Mouse (Mus musculus) embryo, embryonic 11.5 days (tissue): ENCODE results near the gene Gm5065.

Experiments
- DNase-seq: peaks from one replicate; pipeline ENCODE4 v3.0.0-alpha.2; 2012; ENCODE audit warnings: low read depth, low spot score

Gene Gm5065

DNA sequence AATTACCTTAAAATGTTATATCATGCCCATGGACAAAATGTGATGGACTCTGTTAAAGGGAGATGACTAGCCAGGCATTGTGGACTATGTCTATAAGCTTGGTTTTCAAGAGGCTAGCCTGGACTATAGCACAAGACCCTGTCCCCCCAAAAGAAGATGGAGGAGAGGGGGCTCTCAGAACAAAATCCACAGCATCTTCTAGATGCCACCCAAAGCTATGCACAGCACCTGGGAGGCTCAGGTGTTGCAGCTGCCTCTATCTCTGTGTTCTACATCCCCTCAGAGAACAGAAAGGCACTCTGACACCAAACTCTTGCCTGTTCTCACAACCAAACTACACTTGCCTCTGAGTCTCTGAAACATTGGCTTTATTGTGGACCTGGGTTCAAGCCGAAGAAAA is at the start of gene Gm5065:
Gene Gm5065 (plus strand): TSS at position 301 of the 400 bp plus-strand sequence.
- no peak for DNase-seq

DNA sequence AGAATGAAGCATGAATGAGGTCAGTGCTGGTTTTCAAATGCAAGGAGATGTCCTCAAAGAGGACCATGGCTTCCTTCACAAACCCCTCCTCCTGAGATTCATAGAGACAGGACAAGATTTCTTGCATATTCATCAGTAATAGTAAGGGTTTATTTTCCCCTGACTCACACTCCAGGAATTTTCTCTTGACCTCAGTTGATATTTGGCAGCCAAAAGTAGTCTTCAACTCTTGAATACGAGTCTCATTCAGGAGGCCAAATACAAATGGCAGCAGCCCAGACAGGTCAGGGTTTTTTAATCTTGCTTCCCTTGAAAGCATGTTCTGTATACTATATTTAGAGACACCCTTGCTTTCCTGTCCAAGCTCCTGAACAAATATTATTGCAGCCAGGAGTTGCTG is 22.8 kb upstream of the Gm5065 start:
- no peak for DNase-seq

DNA sequence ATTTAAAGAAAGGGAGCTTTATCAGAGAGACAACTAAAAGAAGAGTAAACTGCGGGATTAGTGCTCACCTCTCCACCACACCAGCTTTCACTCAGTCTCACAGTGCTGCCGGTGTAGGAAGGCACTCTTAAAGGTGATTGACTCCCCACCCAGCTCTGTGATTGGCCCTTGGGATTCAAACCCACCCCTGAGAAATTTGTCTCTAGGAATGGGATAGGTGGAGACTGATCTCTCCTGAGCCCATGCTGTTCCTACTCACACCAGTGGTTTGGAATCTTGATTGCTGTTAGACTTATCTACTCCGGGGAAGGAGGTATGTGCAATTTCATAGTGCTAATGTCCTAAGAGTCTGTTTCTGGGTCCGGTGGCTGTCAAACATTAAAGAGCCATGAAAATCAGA is 598 bp downstream of the Gm5065 start, which contains the start of gene Nlrp2:
Gene Nlrp2 (minus strand): TSS at position 101 of the 400 bp plus-strand sequence.
- DNase-seq: no peak

DNA sequence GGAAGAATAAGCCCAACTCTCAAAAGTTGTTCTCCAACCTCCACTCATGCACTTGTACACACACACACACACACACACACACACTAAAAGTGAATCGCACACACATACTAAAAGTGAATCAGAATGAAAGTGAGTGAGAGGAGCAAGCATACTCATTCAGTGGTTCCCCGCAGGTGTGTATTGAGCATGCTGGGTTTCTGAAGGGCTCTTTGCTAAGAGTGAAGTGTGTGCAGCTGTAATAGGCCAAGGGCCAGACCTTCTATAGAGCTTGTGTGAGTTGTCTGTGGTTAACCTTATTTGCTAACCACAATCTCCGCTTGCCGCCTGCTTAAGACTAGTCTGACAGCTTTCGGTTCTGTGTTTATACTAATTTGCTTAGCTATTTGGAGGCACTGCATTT is 13.3 kb downstream of the Gm5065 start:
- DNase-seq: no peak

DNA sequence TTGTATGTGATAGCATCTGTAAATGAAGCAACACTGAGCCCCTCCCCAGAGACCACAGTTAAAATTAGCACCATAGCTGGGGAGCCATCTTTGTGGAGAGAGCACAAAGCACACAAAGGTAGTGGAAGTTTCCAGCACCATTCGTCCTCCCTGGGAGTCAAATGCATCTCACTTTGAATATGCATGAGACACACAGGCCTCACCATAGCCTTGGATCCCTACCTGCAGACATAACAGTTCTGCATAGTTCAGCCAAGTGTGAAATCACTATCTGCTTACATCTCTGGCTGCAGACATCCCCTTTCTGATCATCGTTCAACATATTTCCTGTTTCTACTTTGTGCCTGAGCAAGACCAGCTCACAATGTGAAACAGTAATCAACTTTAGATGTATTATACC is 16.4 kb downstream of the Gm5065 start:
- no peak for DNase-seq

DNA sequence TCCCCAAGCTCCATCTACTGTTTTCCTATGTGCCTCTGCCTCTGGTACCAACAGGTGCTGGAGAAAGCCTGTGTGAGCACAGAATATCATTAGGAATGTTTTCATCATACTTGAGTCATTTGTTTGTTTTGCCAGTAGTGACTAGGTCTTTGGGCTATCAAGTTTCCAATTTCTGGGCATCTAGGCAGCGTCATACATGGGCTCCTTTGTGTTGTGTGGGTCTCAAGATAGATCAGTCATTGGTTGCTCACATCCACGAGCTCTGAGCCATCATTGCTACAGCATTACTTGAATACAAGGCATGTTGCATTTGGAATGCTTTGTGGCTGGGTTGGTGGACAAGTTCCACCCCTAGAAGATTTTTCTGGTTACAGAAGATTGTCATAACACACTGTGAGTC is 55.9 kb downstream of the Gm5065 start:
- DNase-seq: no peak
